Mouse (Mus musculus) heart, embryonic 12.5 days (tissue): ENCODE results near the gene Myrip. TPM values are rescaled to one million over a fixed set of nuclear protein-coding genes. Genes with fewer than 3 reads are reported as not detected.

Experiments used
- ATAC-seq: fragments of 200-750 bp; cut with Nextera tagmentation; 2 replicates; pipeline ENCODE4 v1.8.0; 2017; ENCODE audit warnings: moderate TSS enrichment, moderate library complexity; ENCODE audit not compliant: insufficient number of reproducible peaks, low FRiP score
- H3K27ac ChIP-seq: fragments of 300-500 bp; sonication (generic); 2 replicates; pipeline ENCODE4 v1.5.1; 2016; ENCODE audit warnings: mild to moderate bottlenecking, moderate library complexity; ENCODE audit not compliant: poor library complexity, severe bottlenecking
- H3K27me3 ChIP-seq: fragments of 300-500 bp; sonication (generic); replicated peaks from 2 replicates; pipeline ENCODE4 v1.6.1; 2016; ENCODE audit warnings: mild to moderate bottlenecking, moderate library complexity
- H3K36me3 ChIP-seq: fragments of 300-500 bp; sonication (generic); 2 replicates; pipeline ENCODE4 v1.6.1; 2016; ENCODE audit warnings: mild to moderate bottlenecking, moderate library complexity
- H3K4me1 ChIP-seq: fragments of 300-500 bp; sonication (generic); replicated peaks from 2 replicates; pipeline ENCODE4 v1.6.1; 2016; ENCODE audit warnings: mild to moderate bottlenecking
- H3K4me2 ChIP-seq: fragments of 300-500 bp; sonication (generic); 2 replicates; pipeline ENCODE4 v1.6.1; 2016; ENCODE audit warnings: mild to moderate bottlenecking, moderate library complexity
- H3K4me3 ChIP-seq: fragments of 300-500 bp; sonication (generic); 2 replicates; pipeline ENCODE4 v1.5.1; 2016; ENCODE audit warnings: mild to moderate bottlenecking
- H3K9ac ChIP-seq: fragments of 300-500 bp; sonication (generic); 2 replicates; pipeline ENCODE4 v1.6.1; 2016; ENCODE audit warnings: mild to moderate bottlenecking, moderate library complexity
- H3K9me3 ChIP-seq: fragments of 300-500 bp; sonication (generic); replicated peaks from 2 replicates; pipeline ENCODE4 v1.6.1; 2016; ENCODE audit warnings: mild to moderate bottlenecking, moderate library complexity
- WGBS: fragments of 180-500 bp; shearing (Covaris S2); methylation state at CpG from one replicate; pipeline ENCODE4 v1.1.7; 2016; 5-methylcytosine and 5-hydroxymethylcytosine counted together
- polyA plus RNA-seq: library from polyadenylated mRNA; unstranded; fragments of >200 nt; fragmentation: Nextera tagmentation; extraction: Ambion mirVana; gene quantifications from 2 replicates; pipeline ENCODE4 v1.2.1, GENCODE M21; 2016

Gene Myrip
- polyA plus RNA-seq, 1 experiment from 2014 or later: 1.1 TPM

- Histone ChIP-seq H3K36me3 (peaks cover 26% of the 10 kb centered on the region), H3K27me3 (no peaks in the 10 kb centered on the region), H3K9ac (no peak overlapping the region), H3K4me1 (peaks cover 13% of the 10 kb centered on the region), H3K4me2 (no peak overlapping the region), H3K9me3 (no peaks in the 10 kb centered on the region), H3K4me3 (no peak overlapping the region), H3K27ac (no peak overlapping the region)
- WGBS: 80% methylated on average over 5 of the region's 5 CpGs
- no peak for ATAC-seq
These were observed 196.7 kb downstream of the Myrip start for GRCm38 (mm10) chr9:120497983-120498382.

GRCm38 (mm10) chr9:120501191-120501902, 200.0 kb downstream of the Myrip start:
- Histone ChIP-seq H3K27ac (no peak overlapping the region), H3K4me2 (no peak overlapping the region), H3K9me3 (peaks cover 2% of the 10 kb centered on the region), H3K4me1 (peaks cover 4% of the 10 kb centered on the region; the same call in 1 of the 2 replicates), H3K4me3 (no peak overlapping the region), H3K9ac (no peak overlapping the region), H3K36me3 (peaks cover 2% of the 10 kb centered on the region; the same call in 1 of the 2 replicates), H3K27me3 (no peaks in the 10 kb centered on the region)
- 33% methylated on average over 10 of the region's 10 CpGs for WGBS
- no peak for ATAC-seq

GRCm38 (mm10) chr9:120502013-120502412, 200.7 kb downstream of the Myrip start:
- H3K27me3 ChIP-seq: no peaks in the 10 kb centered on the region
- ATAC-seq: no peak
- WGBS: 10% methylated on average over 8 of the region's 8 CpGs
- H3K9ac ChIP-seq: no peak overlapping the region
- no peak overlapping the region for H3K27ac ChIP-seq
- H3K4me2 ChIP-seq: no peak overlapping the region
- H3K36me3 ChIP-seq: no peaks in the 10 kb centered on the region
- no peak overlapping the region for H3K4me3 ChIP-seq
- peaks cover 9% of the 10 kb centered on the region for H3K9me3 ChIP-seq
- H3K4me1 ChIP-seq: peaks cover under 1% of the 10 kb centered on the region; the same call in 1 of the 2 replicates

- Histone ChIP-seq H3K4me3 (no peak overlapping the region), H3K4me2 (no peak overlapping the region), H3K36me3 (no peaks in the 10 kb centered on the region), H3K9me3 (peaks cover 14% of the 10 kb centered on the region), H3K27ac (no peak overlapping the region), H3K4me1 (no peaks in the 10 kb centered on the region), H3K9ac (no peak overlapping the region), H3K27me3 (no peaks in the 10 kb centered on the region)
- 72% methylated on average over 2 of the region's 2 CpGs for WGBS
- ATAC-seq: no peak
These were observed 203.1 kb downstream of the Myrip start for GRCm38 (mm10) chr9:120504423-120504822.

GRCm38 (mm10) chr9:120511781-120512180, 210.5 kb downstream of the Myrip start:
- no peak overlapping the region for H3K4me2 ChIP-seq
- no peaks in the 10 kb centered on the region for H3K27me3 ChIP-seq
- H3K4me3 ChIP-seq: no peak overlapping the region
- WGBS: 78% methylated on average over 3 of the region's 3 CpGs
- ATAC-seq: no peak
- peaks cover 14% of the 10 kb centered on the region for H3K9me3 ChIP-seq
- no peaks in the 10 kb centered on the region for H3K4me1 ChIP-seq
- H3K36me3 ChIP-seq: no peaks in the 10 kb centered on the region
- no peak overlapping the region for H3K27ac ChIP-seq
- no peak overlapping the region for H3K9ac ChIP-seq

- H3K27ac ChIP-seq: no peak overlapping the region
- no peaks in the 10 kb centered on the region for H3K4me1 ChIP-seq
- WGBS: 67% methylated on average over 8 of the region's 8 CpGs
- H3K4me3 ChIP-seq: no peak overlapping the region
- H3K27me3 ChIP-seq: no peaks in the 10 kb centered on the region
- no peak overlapping the region for H3K9ac ChIP-seq
- H3K9me3 ChIP-seq: 0 out of 2 replicates have a peak, but pooled peaks cover 6% of the 10 kb centered on the region
- H3K36me3 ChIP-seq: no peaks in the 10 kb centered on the region
- ATAC-seq: no peak
- H3K4me2 ChIP-seq: no peak overlapping the region
These were observed 215.4 kb downstream of the Myrip start for GRCm38 (mm10) chr9:120516720-120517119.

GRCm38 (mm10) chr9:120518946-120519345, 217.6 kb downstream of the Myrip start:
- H3K27ac ChIP-seq: no peak overlapping the region
- H3K9ac ChIP-seq: no peak overlapping the region
- H3K4me1 ChIP-seq: no peaks in the 10 kb centered on the region
- H3K9me3 ChIP-seq: no peaks in the 10 kb centered on the region
- no peak overlapping the region for H3K4me3 ChIP-seq
- no peak overlapping the region for H3K4me2 ChIP-seq
- WGBS: 63% methylated on average over 3 of the region's 3 CpGs
- H3K27me3 ChIP-seq: no peaks in the 10 kb centered on the region
- ATAC-seq: no peak
- H3K36me3 ChIP-seq: no peaks in the 10 kb centered on the region

- no peaks in the 10 kb centered on the region for H3K9me3 ChIP-seq
- no peak overlapping the region for H3K9ac ChIP-seq
- H3K4me1 ChIP-seq: no peaks in the 10 kb centered on the region
- no peak overlapping the region for H3K4me2 ChIP-seq
- no peak overlapping the region for H3K27ac ChIP-seq
- WGBS: 56% methylated on average over 19 of the region's 19 CpGs
- H3K27me3 ChIP-seq: no peaks in the 10 kb centered on the region
- ATAC-seq: no peak
- no peak overlapping the region for H3K4me3 ChIP-seq
- H3K36me3 ChIP-seq: no peaks in the 10 kb centered on the region
These were observed 218.3 kb downstream of the Myrip start for GRCm38 (mm10) chr9:120519469-120520125.

GRCm38 (mm10) chr9:120521161-120521560, 219.8 kb downstream of the Myrip start:
- H3K4me1 ChIP-seq: no peaks in the 10 kb centered on the region
- H3K4me2 ChIP-seq: no peak overlapping the region
- WGBS: 65% methylated on average over 1 of the region's 1 CpGs
- H3K9ac ChIP-seq: no peak overlapping the region
- no peaks in the 10 kb centered on the region for H3K27me3 ChIP-seq
- no peak overlapping the region for H3K27ac ChIP-seq
- H3K9me3 ChIP-seq: no peaks in the 10 kb centered on the region
- no peak overlapping the region for H3K4me3 ChIP-seq
- no peak for ATAC-seq
- no peaks in the 10 kb centered on the region for H3K36me3 ChIP-seq
